Mouse (Mus musculus) lung, postnatal 0 days (tissue): ENCODE results near the gene Prss2.

Experiments used
- CTCF ChIP-seq: IDR thresholded peaks from 2 replicates; pipeline ENCODE4 v1.5.1; 2016; ENCODE audit warnings: antibody characterized with exemption, mild to moderate bottlenecking
- EP300 ChIP-seq: IDR thresholded peaks from 2 replicates; pipeline ENCODE4 v1.6.1; 2016; ENCODE audit warnings: antibody characterized with exemption, mild to moderate bottlenecking, control low read depth

GRCm38 (mm10) chr6:41569078-41569477 is 47.5 kb downstream of the Prss2 start:
- TF ChIP-seq EP300 (no peak), CTCF (no peak)
